8 mouse cellular contexts compared by ENCODE assay signal in genomic region chr7:45567780-45568516, GRCm38 (mm10). TPM values are rescaled to one million over a fixed set of nuclear protein-coding genes. Genes with fewer than 3 reads are reported as not detected.
DNase-seq lines count a peak whose midpoint lies in the region; ATAC-seq lines count a peak whose summit lies in the region.

No protein-coding gene starts in this region.

- no peaks in the 10 kb centered on the region for H3K27me3 ChIP-seq in heart, embryonic 11.5 days (ENCODE audit: control insufficient read depth, insufficient read depth, low read length)
- H3K27me3 ChIP-seq in kidney, embryonic 16.5 days (ENCODE audit: insufficient read depth, low read length) = no peaks in the 10 kb centered on the region

- 1% methylated on average over 24 of the region's 24 CpGs for WGBS in heart, embryonic 11.5 days (ENCODE audit: insufficient replicate concordance)
- WGBS in kidney, embryonic 16.5 days = under 1% methylated on average over 24 of the region's 24 CpGs

- H3K36me3 ChIP-seq in heart, embryonic 11.5 days (ENCODE audit: control insufficient read depth, insufficient read depth, low read length) = no peaks in the 10 kb centered on the region
- no peaks in the 10 kb centered on the region for H3K36me3 ChIP-seq in kidney, embryonic 16.5 days (ENCODE audit: insufficient read depth, low read length)

- H3K9ac ChIP-seq in heart, embryonic 11.5 days (ENCODE audit: low read depth, low read length) = peak overlapping the region; percentile 65
- peak overlapping the region; percentile 61 for H3K9ac ChIP-seq in kidney, embryonic 16.5 days (replicated peaks; ENCODE audit: low read length)

- ATAC-seq in CD4-positive, CD25-positive, alpha-beta regulatory T cell, adult 4 months = peak; percentile 96
- ATAC-seq in erythroid progenitor cell, adult 5-6 weeks (replicated peaks; ENCODE audit: low FRiP score, poor library complexity, severe bottlenecking) = peak; percentile 87
- ATAC-seq in heart, embryonic 11.5 days (replicated peaks; ENCODE audit: insufficient number of reproducible peaks, low FRiP score, low TSS enrichment) = peak; percentile 96
- ATAC-seq in kidney, embryonic 16.5 days (ENCODE audit: low FRiP score, low TSS enrichment) = peak; percentile 97

- H3K27ac ChIP-seq in brown adipose tissue, adult 24 weeks (replicated peaks; ENCODE audit: low read depth, low read length) = peak overlapping the region; percentile 44
- H3K27ac ChIP-seq in heart, embryonic 11.5 days (ENCODE audit: low read depth, low read length) = peak overlapping the region; percentile 82
- peak overlapping the region; percentile 93 for H3K27ac ChIP-seq in kidney, embryonic 16.5 days (ENCODE audit: low read length)

- H3K9me3 ChIP-seq in heart, embryonic 11.5 days (replicated peaks; ENCODE audit: control insufficient read depth, low read length) = no peaks in the 10 kb centered on the region
- H3K9me3 ChIP-seq in kidney, embryonic 16.5 days (ENCODE audit: low read length) = no peaks in the 10 kb centered on the region

- peak; percentile 96 for DNase-seq in liver
- DNase-seq in monocyte, adult 2 months (ENCODE audit: low read depth in 1 of 2, low spot score in 2 of 2) = peak; percentile 39 to 51
- peak; percentile 91 to 92 for DNase-seq in spleen, postnatal 36 days (ENCODE audit: low spot score in 2 of 2)

- H3K4me1 ChIP-seq in brown adipose tissue, adult 24 weeks (ENCODE audit: control insufficient read depth, insufficient read depth, insufficient read length, low read length) = peaks cover 9% of the 10 kb centered on the region
- peaks cover 21% of the 10 kb centered on the region for H3K4me1 ChIP-seq in heart, embryonic 11.5 days (ENCODE audit: control insufficient read depth, insufficient read depth, low read length)
- peaks cover 44% of the 10 kb centered on the region for H3K4me1 ChIP-seq in kidney, embryonic 16.5 days (ENCODE audit: insufficient read depth, low read length)

- H3K4me2 ChIP-seq in heart, embryonic 11.5 days = peak overlapping the region; percentile 81
- H3K4me2 ChIP-seq in kidney, embryonic 16.5 days (replicated peaks; ENCODE audit: low read depth, low read length) = peak overlapping the region; percentile 60

- H3K4me3 ChIP-seq in brown adipose tissue, adult 24 weeks (ENCODE audit: insufficient read depth, low read depth, low read length) = peak overlapping the region; percentile 43
- peak overlapping the region; percentile 49 for H3K4me3 ChIP-seq in heart, embryonic 11.5 days (ENCODE audit: low read depth, low read length)
- peak overlapping the region; percentile 49 for H3K4me3 ChIP-seq in kidney, embryonic 16.5 days (ENCODE audit: low read length)

RNA-seq across cellular contexts. Expression of gene Bcat2, which starts 2.0 kb away (rescaled TPM):
- polyA plus RNA-seq in CD4-positive, CD25-positive, alpha-beta regulatory T cell, adult 4 months (2017; shearing (Covaris generic)) = 10 to 100 TPM; 46.4 to 77.9 TPM
- 82.0 and 135 TPM in 2 replicates for polyA plus RNA-seq in brown adipose tissue, adult 24 weeks (2012; ENCODE audit: insufficient read depth, insufficient read length, missing spikeins)
- total RNA-seq in erythroid progenitor cell, adult 5-6 weeks (2015; ENCODE audit: low replicate concordance) = 8.4 and 17.7 TPM in 2 replicates
- total RNA-seq in erythroid progenitor cell, adult 5-6 weeks (2017; ENCODE audit: low replicate concordance) = 4.0 and 22.0 TPM in 2 replicates
- 69.1 and 73.2 TPM in 2 replicates for polyA plus RNA-seq in heart, embryonic 11.5 days (2014; fragmentation: Nextera tagmentation; extraction: Ambion mirVana)
- polyA plus RNA-seq in kidney, embryonic 16.5 days (2015; fragmentation: Nextera tagmentation; extraction: Ambion mirVana) = 87.9 and 93.2 TPM in 2 replicates

RNA-seq across cellular contexts. Expression of gene Hsd17b14, which starts 13.3 kb away (rescaled TPM):
- under 1 TPM; 0.77 to 0.81 TPM for polyA plus RNA-seq in CD4-positive, CD25-positive, alpha-beta regulatory T cell, adult 4 months (2017; shearing (Covaris generic))
- polyA plus RNA-seq in brown adipose tissue, adult 24 weeks (2012; ENCODE audit: insufficient read depth, insufficient read length, missing spikeins) = not detected in 2 replicates
- not detected in 2 replicates for total RNA-seq in erythroid progenitor cell, adult 5-6 weeks (2015; ENCODE audit: low replicate concordance)
- not detected in 2 replicates for total RNA-seq in erythroid progenitor cell, adult 5-6 weeks (2017; ENCODE audit: low replicate concordance)
- polyA plus RNA-seq in heart, embryonic 11.5 days (2014; fragmentation: Nextera tagmentation; extraction: Ambion mirVana) = 0.31 and 1.5 TPM in 2 replicates
- 13.5 and 15.5 TPM in 2 replicates for polyA plus RNA-seq in kidney, embryonic 16.5 days (2015; fragmentation: Nextera tagmentation; extraction: Ambion mirVana)

RNA-seq across cellular contexts. Expression of gene Plekha4, which starts 41.8 kb away (rescaled TPM):
- polyA plus RNA-seq in CD4-positive, CD25-positive, alpha-beta regulatory T cell, adult 4 months (2017; shearing (Covaris generic)) = under 1 TPM in 1 of 2 experiments, not detected in 1; 0.20 TPM
- polyA plus RNA-seq in brown adipose tissue, adult 24 weeks (2012; ENCODE audit: insufficient read depth, insufficient read length, missing spikeins) = 1.9 and 3.3 TPM in 2 replicates
- 7.2 TPM in 1 of 2 replicates, not detected in the other for total RNA-seq in erythroid progenitor cell, adult 5-6 weeks (2015; ENCODE audit: low replicate concordance)
- total RNA-seq in erythroid progenitor cell, adult 5-6 weeks (2017; ENCODE audit: low replicate concordance) = 0.08 and 0.90 TPM in 2 replicates
- 1.1 TPM in 2 replicates for polyA plus RNA-seq in heart, embryonic 11.5 days (2014; fragmentation: Nextera tagmentation; extraction: Ambion mirVana)
- polyA plus RNA-seq in kidney, embryonic 16.5 days (2015; fragmentation: Nextera tagmentation; extraction: Ambion mirVana) = 4.4 and 5.3 TPM in 2 replicates

RNA-seq across cellular contexts. Expression of gene Ppp1r15a, which starts 41.9 kb away (rescaled TPM):
- 100 to 1,000 TPM in 1 of 2 experiments, 10 to 100 TPM in 1; 49.3 to 132 TPM for polyA plus RNA-seq in CD4-positive, CD25-positive, alpha-beta regulatory T cell, adult 4 months (2017; shearing (Covaris generic))
- polyA plus RNA-seq in brown adipose tissue, adult 24 weeks (2012; ENCODE audit: insufficient read depth, insufficient read length, missing spikeins) = 12.6 and 24.6 TPM in 2 replicates
- 814 and 867 TPM in 2 replicates for total RNA-seq in erythroid progenitor cell, adult 5-6 weeks (2015; ENCODE audit: low replicate concordance)
- total RNA-seq in erythroid progenitor cell, adult 5-6 weeks (2017; ENCODE audit: low replicate concordance) = 569 and 633 TPM in 2 replicates
- polyA plus RNA-seq in heart, embryonic 11.5 days (2014; fragmentation: Nextera tagmentation; extraction: Ambion mirVana) = 28.5 and 28.8 TPM in 2 replicates
- 24.3 and 24.8 TPM in 2 replicates for polyA plus RNA-seq in kidney, embryonic 16.5 days (2015; fragmentation: Nextera tagmentation; extraction: Ambion mirVana)

RNA-seq across cellular contexts. Expression of gene Fgf21, which starts 47.3 kb away (rescaled TPM):
- not detected for polyA plus RNA-seq in CD4-positive, CD25-positive, alpha-beta regulatory T cell, adult 4 months (2017; shearing (Covaris generic))
- 2.0 TPM in 1 of 2 replicates, not detected in the other for polyA plus RNA-seq in brown adipose tissue, adult 24 weeks (2012; ENCODE audit: insufficient read depth, insufficient read length, missing spikeins)
- total RNA-seq in erythroid progenitor cell, adult 5-6 weeks (2015; ENCODE audit: low replicate concordance) = not detected in 2 replicates
- total RNA-seq in erythroid progenitor cell, adult 5-6 weeks (2017; ENCODE audit: low replicate concordance) = not detected in 2 replicates
- not detected in 2 replicates for polyA plus RNA-seq in heart, embryonic 11.5 days (2014; fragmentation: Nextera tagmentation; extraction: Ambion mirVana)
- polyA plus RNA-seq in kidney, embryonic 16.5 days (2015; fragmentation: Nextera tagmentation; extraction: Ambion mirVana) = not detected in 2 replicates

Comparison
In these comparisons a context has a peak if more than half of its experiments do, and no peak if none do; other contexts are left out.
1. Peak in every context shown above with its lines: DNase-seq, ATAC-seq, H3K4me3 ChIP-seq and H3K27ac ChIP-seq.
2. DNase-seq: peak in every context shown above with its lines; median percentile 96 in liver; 92 in spleen, postnatal 36 days; 45 in monocyte, adult 2 months.